Mouse (Mus musculus) limb, embryonic 11.5 days (tissue): Measurements from ENCODE around the gene Sgsm2. TPM values are rescaled to one million over a fixed set of nuclear protein-coding genes. Genes with fewer than 3 reads are reported as not detected.

Experiments used
- ATAC-seq: fragments of 200-750 bp; cut with Nextera tagmentation; 2 replicates; pipeline ENCODE4 v1.8.0; 2017; ENCODE audit warnings: low read depth; ENCODE audit not compliant: insufficient number of reproducible peaks, low FRiP score, low TSS enrichment
- DNase-seq: peaks from one replicate; pipeline ENCODE4 v3.0.0-alpha.2; 2015; ENCODE audit warnings: low spot score
- H3K27ac ChIP-seq: fragments of 300-500 bp; sonication (generic); replicated peaks from 2 replicates; pipeline ENCODE4 v1.5.1; 2014; ENCODE audit warnings: low read depth, mild to moderate bottlenecking, low read length
- H3K27me3 ChIP-seq: fragments of 300-500 bp; sonication (generic); 2 replicates; pipeline ENCODE4 v1.6.1; 2014; ENCODE audit warnings: mild to moderate bottlenecking, low read length, mixed read lengths; ENCODE audit not compliant: control insufficient read depth, insufficient read depth
- H3K36me3 ChIP-seq: fragments of 300-500 bp; sonication (generic); 2 replicates; pipeline ENCODE4 v1.6.1; 2014; ENCODE audit warnings: mild to moderate bottlenecking, low read length, moderate library complexity, mixed read lengths; ENCODE audit not compliant: control insufficient read depth, insufficient read depth
- H3K4me1 ChIP-seq: fragments of 300-500 bp; sonication (generic); 2 replicates; pipeline ENCODE4 v1.6.1; 2014; ENCODE audit warnings: low read length, mixed read lengths; ENCODE audit not compliant: control insufficient read depth, insufficient read depth
- H3K4me2 ChIP-seq: fragments of 300-500 bp; sonication (generic); 2 replicates; pipeline ENCODE4 v1.6.1; 2014; ENCODE audit warnings: low read depth, mild to moderate bottlenecking, moderate library complexity; ENCODE audit not compliant: severe bottlenecking
- H3K4me3 ChIP-seq: fragments of 300-500 bp; sonication (generic); 2 replicates; pipeline ENCODE4 v1.5.1; 2014; ENCODE audit warnings: low read depth, low read length
- H3K9ac ChIP-seq: fragments of 300-500 bp; sonication (generic); 2 replicates; pipeline ENCODE4 v1.6.1; 2014; ENCODE audit warnings: mild to moderate bottlenecking, low read length
- H3K9me3 ChIP-seq: fragments of 300-500 bp; sonication (generic); 2 replicates; pipeline ENCODE4 v1.6.1; 2016; ENCODE audit warnings: low read length; ENCODE audit not compliant: control insufficient read depth
- WGBS: fragments of 180-500 bp; shearing (Covaris S2); extraction: QIAGEN DNeasy Blood & Tissue Kit; methylation state at CpG from one replicate; pipeline ENCODE4 v1.1.7; 2014; 5-methylcytosine and 5-hydroxymethylcytosine counted together
- polyA plus RNA-seq: library from polyadenylated mRNA; unstranded; fragments of >200 nt; fragmentation: Nextera tagmentation; extraction: Ambion mirVana; gene quantifications from 2 replicates; pipeline ENCODE4 v1.2.1, GENCODE M21; 2014

The Sgsm2 gene
- polyA plus RNA-seq, 1 experiment from 2014 or later = 3.0 TPM

DNA sequence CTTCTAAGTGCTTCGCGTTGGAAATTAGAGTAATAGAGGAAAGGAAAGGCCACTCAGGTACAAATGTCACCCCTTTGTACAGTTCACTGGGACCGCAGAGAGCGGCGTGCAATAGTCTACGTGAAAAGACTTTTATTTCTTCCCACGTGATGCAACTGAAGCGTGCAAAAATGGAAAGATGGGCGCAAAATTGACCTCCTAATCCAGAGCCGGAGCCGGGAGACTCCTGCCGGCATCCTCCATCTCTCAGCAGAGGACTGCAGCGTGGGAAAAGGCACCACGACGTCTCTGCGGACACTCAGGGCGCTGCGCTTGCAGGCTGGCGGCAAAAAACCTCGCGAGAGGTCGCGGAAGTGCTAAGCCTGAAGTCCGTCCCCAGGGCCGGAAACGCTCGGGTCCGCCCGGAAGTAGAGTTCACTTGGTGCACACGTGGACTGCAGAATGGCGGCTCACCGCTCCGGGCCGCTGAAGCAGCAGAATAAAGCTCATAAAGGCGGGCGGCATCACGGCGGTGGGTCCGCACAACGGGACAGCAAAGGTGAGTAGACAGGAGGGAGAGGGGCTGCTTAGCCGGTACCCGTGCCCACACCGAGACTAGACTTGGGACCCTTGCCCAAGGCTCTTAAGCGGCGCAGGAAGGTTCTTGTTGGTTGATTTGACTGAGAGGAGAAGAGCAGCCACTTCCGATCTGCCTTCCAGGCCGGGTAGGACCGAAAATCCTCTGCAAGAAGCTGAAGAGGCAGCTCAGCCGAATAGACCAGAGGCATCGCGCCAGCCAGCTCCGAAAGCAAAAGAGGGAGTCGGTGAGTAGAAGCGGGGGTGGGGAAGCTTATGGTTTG lies 1.0 kb upstream of the Sgsm2 start, which contains the start of gene Tsr1:
Gene Tsr1, plus strand, starts transcription at position 394 of the 839 bp plus-strand sequence.
- no peaks in the 10 kb centered on the region for H3K9me3 ChIP-seq
- peak; percentile 92 for DNase-seq
- H3K4me2 ChIP-seq = peak within 1 kb of the TSS; percentile 94
- no peaks in the 10 kb centered on the region for H3K27me3 ChIP-seq
- WGBS = under 1% methylated on average over 54 of the region's 54 CpGs
- peak within 1 kb of the TSS; percentile 12; the same call in 1 of the 2 replicates for H3K27ac ChIP-seq
- peak; percentile 85 for ATAC-seq
- peak within 1 kb of the TSS; percentile 87 for H3K4me3 ChIP-seq
- peaks cover 30% of the 10 kb centered on the region; the same call in 1 of the 2 replicates for H3K36me3 ChIP-seq
- H3K4me1 ChIP-seq = 0 out of 2 replicates have a peak, but pooled peaks cover 2% of the 10 kb centered on the region
- H3K9ac ChIP-seq = peak within 1 kb of the TSS; percentile 82

DNA sequence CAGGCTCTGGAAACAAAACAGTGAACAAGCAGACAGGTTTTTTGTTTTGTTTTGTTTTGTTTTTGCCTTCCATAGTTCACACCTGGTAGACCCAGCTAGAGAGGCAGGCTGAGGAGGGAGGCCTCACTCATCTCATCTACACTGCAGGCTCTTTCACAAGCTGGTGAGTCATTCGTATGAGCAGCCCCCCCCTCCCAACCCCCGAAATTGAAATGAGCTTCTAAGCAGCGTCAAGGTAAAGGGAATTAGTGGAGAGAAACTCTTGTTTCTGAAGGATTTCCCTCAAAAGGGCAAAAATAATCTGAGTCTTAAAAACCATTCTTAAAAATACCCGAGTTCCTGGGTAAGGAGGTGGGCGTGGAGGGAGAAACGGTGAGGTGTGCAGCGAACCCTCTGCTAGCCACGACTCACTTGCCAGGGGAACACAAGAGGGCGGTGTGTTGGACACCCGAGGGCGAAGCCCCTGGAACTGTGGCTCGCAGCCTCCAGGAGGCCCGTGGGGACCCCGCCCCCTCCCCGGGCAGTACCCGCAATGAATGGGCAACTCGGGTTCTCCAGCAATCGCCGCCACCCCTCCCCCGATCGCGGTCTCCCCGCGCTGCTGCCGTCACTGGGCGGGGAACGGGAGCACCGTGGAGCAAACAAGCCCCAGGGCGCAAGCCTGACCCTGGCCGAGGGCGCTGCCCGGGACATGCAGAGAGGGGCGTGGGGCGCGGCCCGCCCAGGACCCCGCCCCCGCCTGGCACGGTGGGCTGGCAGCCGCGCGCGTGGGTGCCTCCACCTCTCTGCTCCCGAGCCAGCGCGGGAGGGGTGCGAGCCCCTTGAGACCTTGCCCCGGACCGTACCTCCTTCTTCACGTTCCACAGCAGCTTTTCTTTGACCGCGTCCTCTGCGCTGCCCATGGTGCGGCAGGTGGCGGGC lies 620 bp downstream of the Sgsm2 start:
- H3K9me3 ChIP-seq = no peaks in the 10 kb centered on the region
- WGBS = 2% methylated on average over 37 of the region's 55 CpGs
- H3K27me3 ChIP-seq = no peaks in the 10 kb centered on the region
- H3K4me1 ChIP-seq = 0 out of 2 replicates have a peak, but pooled peaks cover 2% of the 10 kb centered on the region
- H3K27ac ChIP-seq = 0 out of 2 replicates have a peak overlapping the region, but pooled peaks have one; percentile 12
- H3K4me2 ChIP-seq = peak overlapping the region; percentile 94
- ATAC-seq (peak; percentile 37; the same call in 1 of the 2 replicates), DNase-seq (peak; percentile 68)
- H3K4me3 ChIP-seq = peak overlapping the region; percentile 87
- peak overlapping the region; percentile 65 for H3K9ac ChIP-seq
- peaks cover 18% of the 10 kb centered on the region; the same call in 1 of the 2 replicates for H3K36me3 ChIP-seq

DNA sequence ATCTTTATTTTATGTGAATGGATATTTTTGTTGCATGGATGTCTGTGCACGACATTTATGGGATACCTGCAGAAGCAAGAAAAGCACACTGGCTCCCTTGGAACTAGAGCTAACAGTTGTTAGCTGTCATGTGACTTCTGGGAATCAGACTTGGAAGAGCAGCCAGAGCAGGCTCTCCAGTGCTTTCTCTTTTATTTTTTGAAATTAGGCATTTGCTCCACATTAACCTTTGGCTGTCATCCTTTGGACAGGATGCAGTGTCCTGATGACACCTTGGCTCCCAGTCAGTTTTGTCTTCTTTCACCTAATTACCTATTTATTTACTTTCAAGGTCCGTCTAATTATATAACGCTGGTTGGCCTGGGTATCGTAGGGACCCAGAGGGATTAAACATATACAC lies 2.2 kb downstream of the Sgsm2 start:
- Histone ChIP-seq H3K4me1 (0 out of 2 replicates have a peak, but pooled peaks cover 2% of the 10 kb centered on the region), H3K4me2 (no peak overlapping the region), H3K4me3 (no peak overlapping the region), H3K9ac (no peak overlapping the region), H3K36me3 (peaks cover 4% of the 10 kb centered on the region; the same call in 1 of the 2 replicates), H3K9me3 (no peaks in the 10 kb centered on the region), H3K27ac (no peak overlapping the region), H3K27me3 (no peaks in the 10 kb centered on the region)
- no peak for DNase-seq
- ATAC-seq = no peak
- WGBS = 84% methylated on average over 4 of the region's 4 CpGs

DNA sequence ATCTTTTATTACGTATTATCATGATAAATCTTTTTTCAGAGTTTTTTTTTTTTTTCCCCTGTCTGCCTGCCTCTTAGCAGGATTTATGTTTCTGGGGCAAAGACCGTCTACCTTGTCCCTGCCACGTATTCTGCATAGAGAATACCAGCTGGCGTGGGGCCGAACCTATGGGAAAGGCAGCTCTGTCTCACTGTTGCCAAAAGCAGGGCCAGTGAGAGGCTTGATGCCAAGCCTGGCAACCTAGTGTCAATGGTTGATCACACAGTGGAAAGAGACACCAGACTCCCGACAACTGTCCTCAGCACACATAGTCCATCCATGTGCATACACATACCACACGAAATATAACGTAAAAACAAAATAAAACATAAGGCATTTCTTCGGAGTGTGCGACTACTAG lies 13.8 kb downstream of the Sgsm2 start:
- Histone ChIP-seq H3K4me1 (no peaks in the 10 kb centered on the region), H3K9ac (no peak overlapping the region), H3K4me3 (no peak overlapping the region), H3K27me3 (no peaks in the 10 kb centered on the region), H3K9me3 (no peaks in the 10 kb centered on the region), H3K4me2 (no peak overlapping the region), H3K27ac (no peak overlapping the region), H3K36me3 (no peaks in the 10 kb centered on the region)
- ATAC-seq = no peak
- no peak for DNase-seq
- 92% methylated on average over 10 of the region's 10 CpGs for WGBS

DNA sequence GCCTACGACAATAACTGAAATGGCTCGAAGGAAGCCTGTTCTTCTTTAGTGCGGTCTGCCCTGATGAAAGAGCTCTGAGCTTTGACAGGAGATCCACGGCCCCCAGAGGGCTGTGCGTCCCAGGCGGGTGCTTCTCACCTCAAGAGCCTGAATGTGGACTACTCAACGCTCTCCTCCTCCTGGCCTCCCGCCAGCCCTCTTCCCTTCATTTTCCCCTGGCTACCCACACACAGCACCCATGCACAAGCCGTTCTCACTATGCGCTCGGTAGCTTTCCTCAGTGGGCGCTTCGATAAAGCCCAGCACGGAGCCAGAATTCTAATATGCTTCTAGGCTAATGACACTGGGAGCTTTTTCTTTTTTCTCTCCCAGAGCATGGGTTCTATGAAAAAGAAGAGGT lies 14.9 kb downstream of the Sgsm2 start:
- Histone ChIP-seq H3K27me3 (no peaks in the 10 kb centered on the region), H3K9me3 (no peaks in the 10 kb centered on the region), H3K4me2 (no peak overlapping the region), H3K4me3 (no peak overlapping the region), H3K27ac (no peak overlapping the region), H3K4me1 (peaks cover under 1% of the 10 kb centered on the region), H3K9ac (no peak overlapping the region), H3K36me3 (no peaks in the 10 kb centered on the region)
- ATAC-seq = no peak
- DNase-seq = no peak
- WGBS = 71% methylated on average over 14 of the region's 14 CpGs

DNA sequence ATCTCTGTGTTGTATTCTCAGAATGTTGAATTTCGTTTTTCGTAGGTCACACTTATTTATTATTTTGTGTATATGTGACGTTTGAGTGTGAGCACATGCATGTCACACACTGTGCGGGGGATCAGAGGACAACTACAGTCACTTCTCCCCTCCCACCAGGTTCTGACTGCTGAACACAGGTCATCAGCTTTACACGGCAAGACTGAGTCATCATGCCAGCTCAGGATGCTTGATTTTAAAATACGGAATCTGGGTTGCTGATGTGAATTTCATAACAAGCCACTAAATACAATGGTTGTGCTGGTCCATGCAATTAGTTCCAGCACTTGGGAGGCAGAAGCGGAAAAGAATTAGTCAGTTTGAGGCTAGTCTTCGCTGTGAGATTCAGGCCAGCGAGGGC lies 15.9 kb downstream of the Sgsm2 start:
- H3K4me2 ChIP-seq = no peak overlapping the region
- H3K27ac ChIP-seq = no peak overlapping the region
- no peaks in the 10 kb centered on the region for H3K27me3 ChIP-seq
- no peak for ATAC-seq
- no peaks in the 10 kb centered on the region for H3K9me3 ChIP-seq
- H3K9ac ChIP-seq = no peak overlapping the region
- 90% methylated on average over 9 of the region's 9 CpGs for WGBS
- no peaks in the 10 kb centered on the region for H3K36me3 ChIP-seq
- H3K4me3 ChIP-seq = no peak overlapping the region
- no peak for DNase-seq
- H3K4me1 ChIP-seq = peaks cover 5% of the 10 kb centered on the region

DNA sequence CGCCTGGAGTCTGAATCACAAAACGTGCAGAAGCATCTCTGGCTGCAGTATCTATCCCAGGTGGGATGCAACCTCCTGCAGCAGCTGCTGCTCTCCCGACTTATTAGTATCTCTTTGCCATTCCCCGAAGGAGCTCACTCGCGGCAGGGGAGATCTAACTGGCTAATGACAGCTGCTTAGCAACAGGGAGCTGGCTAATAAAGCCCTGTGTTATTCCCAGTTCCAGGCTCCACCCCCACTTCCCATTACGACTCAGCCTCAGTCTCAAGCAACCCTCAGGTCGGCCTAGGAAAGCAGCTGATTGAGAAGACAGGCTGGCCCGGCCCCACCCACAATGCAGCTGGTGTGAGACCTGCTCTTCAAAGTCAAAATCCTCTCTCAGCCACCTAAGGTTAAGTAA lies 20.1 kb downstream of the Sgsm2 start:
- H3K36me3 ChIP-seq = no peaks in the 10 kb centered on the region
- DNase-seq = peak; percentile 68
- no peak overlapping the region for H3K27ac ChIP-seq
- H3K9ac ChIP-seq = no peak overlapping the region
- H3K9me3 ChIP-seq = no peaks in the 10 kb centered on the region
- ATAC-seq = no peak
- under 1% methylated on average over 9 of the region's 9 CpGs for WGBS
- no peak overlapping the region for H3K4me3 ChIP-seq
- H3K4me2 ChIP-seq = peak overlapping the region; percentile 27; the same call in 1 of the 2 replicates
- peaks cover 5% of the 10 kb centered on the region for H3K4me1 ChIP-seq
- H3K27me3 ChIP-seq = no peaks in the 10 kb centered on the region

DNA sequence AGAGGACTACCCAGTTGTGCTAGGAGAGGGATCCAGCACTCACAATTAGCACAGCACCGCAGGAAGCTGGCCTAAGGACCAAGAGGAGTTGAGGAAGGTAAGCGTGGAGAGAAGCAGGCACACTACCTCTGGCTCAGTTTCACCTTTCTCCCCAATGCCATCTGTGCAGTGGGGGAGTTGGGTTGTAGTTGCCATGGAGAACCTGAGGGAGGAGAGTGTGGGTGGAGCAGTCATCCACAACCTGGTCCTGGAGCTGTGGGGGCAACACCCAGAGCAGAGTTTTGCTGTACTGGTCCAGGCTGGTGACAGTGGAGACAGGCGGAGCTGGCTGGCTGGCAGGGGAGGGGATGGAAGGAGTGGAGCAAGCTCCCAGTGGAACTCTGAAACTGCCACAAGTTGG lies 22.2 kb downstream of the Sgsm2 start:
- H3K4me3 ChIP-seq = no peak overlapping the region
- H3K9me3 ChIP-seq = no peaks in the 10 kb centered on the region
- WGBS = 50% methylated on average over 3 of the region's 3 CpGs
- H3K4me1 ChIP-seq = peaks cover 5% of the 10 kb centered on the region
- no peak overlapping the region for H3K9ac ChIP-seq
- H3K27ac ChIP-seq = no peak overlapping the region
- ATAC-seq = no peak
- H3K27me3 ChIP-seq = no peaks in the 10 kb centered on the region
- no peak for DNase-seq
- no peaks in the 10 kb centered on the region for H3K36me3 ChIP-seq
- H3K4me2 ChIP-seq = no peak overlapping the region
